Mouse (Mus musculus): Measurements from ENCODE around the gene Olfr1061.
"Not testable (repeated sequence)": the region's sequence is repeated elsewhere in the genome, so short reads cannot be mapped to it uniquely, and the experiment has no call there.

Olfr1061 gene

GRCm38 (mm10) chr2:86413950-86414349 lies at the start of gene Olfr1061:
TSS of gene Olfr1061 (minus strand) at chr2:86414050.
- no peak for DNase-seq (ENCODE audit: extremely low spot score, low read depth, low spot score)

GRCm38 (mm10) chr2:86460434-86460833 lies 46.6 kb upstream of the Olfr1061 start:
- no peak for DNase-seq (ENCODE audit: extremely low spot score, low read depth, low spot score)

GRCm38 (mm10) chr2:86456169-86456568 lies 42.3 kb upstream of the Olfr1061 start, which contains the start of gene Olfr1066:
TSS of gene Olfr1066 (minus strand) at chr2:86456269.
- no peak for DNase-seq (ENCODE audit: extremely low spot score, low read depth, low spot score)

- DNase-seq (ENCODE audit: extremely low spot score, low read depth, low spot score), result not testable (repeated sequence)
These were observed 36.6 kb upstream of the Olfr1061 start, which contains the start of gene Olfr1065 for GRCm38 (mm10) chr2:86450491-86450890. TSS of gene Olfr1065 (minus strand) at chr2:86450591.

- DNase-seq (ENCODE audit: extremely low spot score, low read depth, low spot score), result not testable (repeated sequence)
These were observed 28.3 kb upstream of the Olfr1061 start for GRCm38 (mm10) chr2:86442101-86442500.

- DNase-seq (ENCODE audit: extremely low spot score, low read depth, low spot score), result not testable (repeated sequence)
These were observed 14.7 kb upstream of the Olfr1061 start for GRCm38 (mm10) chr2:86428511-86428910.

GRCm38 (mm10) chr2:86426649-86427048 lies 12.8 kb upstream of the Olfr1061 start, which contains the start of gene Olfr1062:
TSS of gene Olfr1062 (minus strand) at chr2:86426749.
- DNase-seq (ENCODE audit: extremely low spot score, low read depth, low spot score), result not testable (repeated sequence)

- DNase-seq (ENCODE audit: extremely low spot score, low read depth, low spot score), result no peak
These were observed 18.7 kb downstream of the Olfr1061 start for GRCm38 (mm10) chr2:86395114-86395513.

GRCm38 (mm10) chr2:86388461-86388860 lies 25.4 kb downstream of the Olfr1061 start, which contains the start of gene Olfr1058:
TSS of gene Olfr1058 (minus strand) at chr2:86388561.
- DNase-seq (ENCODE audit: extremely low spot score, low read depth, low spot score), result not testable (repeated sequence)

- DNase-seq (ENCODE audit: extremely low spot score, low read depth, low spot score), result no peak
These were observed 35.6 kb downstream of the Olfr1061 start, which contains the start of gene Olfr1057 for GRCm38 (mm10) chr2:86378293-86378692. TSS of gene Olfr1057 (minus strand) at chr2:86378393.

- DNase-seq (ENCODE audit: extremely low spot score, low read depth, low spot score), result not testable (repeated sequence)
These were observed 47.5 kb downstream of the Olfr1061 start for GRCm38 (mm10) chr2:86366342-86366741.
